ENCODE assay signal across 20 mouse cellular contexts in genomic region chrX:80800271-80800670, GRCm38 (mm10).
DNase-seq lines count a peak whose midpoint lies in the region; ATAC-seq and TF ChIP-seq lines count a peak whose summit lies in the region.
"Had no signal": no experiment of that assay in that cellular context is flagged by ENCODE, and none has a peak within 500 bp of the region (broad histone marks: within the 10 kb centered on the region; RNA-seq: fewer than 3 reads in every experiment).

No protein-coding gene starts in this region.

- no peaks in the 10 kb centered on the region for H3K79me2 ChIP-seq in myocyte (ENCODE audit: control insufficient read depth, insufficient read depth)

- H3K36me3 ChIP-seq in myocyte (ENCODE audit: control insufficient read depth, insufficient read depth) = no peaks in the 10 kb centered on the region
- H3K36me3 ChIP-seq: embryonic facial prominence, embryonic 13.5 days; heart, embryonic 13.5 days; hindbrain, embryonic 15.5 days had no signal

- H3ac ChIP-seq in myocyte (ENCODE audit: control insufficient read depth, insufficient read length) = no peak overlapping the region

- no peak for TF ChIP-seq POLR2A in myocyte (IDR thresholded peaks at IDR 0.05; ENCODE audit: insufficient read length, low read depth)

- peak; percentile 5 for DNase-seq in adrenal gland, adult 2 months
- DNase-seq in adrenal gland, adult 8-10 months = no peak
- no peak for DNase-seq in frontal cortex, postnatal 14 days (ENCODE audit: low spot score in 2 of 2)
- peak; percentile 41 for DNase-seq in right cerebral cortex, adult 18-20 months
- DNase-seq in right cerebral cortex, postnatal 25 days = no peak
- no peak for DNase-seq in cerebellum, adult 9-10 months
- DNase-seq: adrenal gland, postnatal 14 days; cerebellum, adult 2 months; cerebellum, postnatal 14 days; forebrain, postnatal 0 days; gastrocnemius, postnatal 36 days; heart, adult 11 months; heart, postnatal 36 days had no signal

- no peaks in the 10 kb centered on the region for H3K27me3 ChIP-seq in myocyte (ENCODE audit: control insufficient read depth, insufficient read depth, insufficient read length)
- H3K27me3 ChIP-seq: embryonic facial prominence, embryonic 13.5 days; forebrain, embryonic 13.5 days; heart, embryonic 13.5 days; hindbrain, embryonic 15.5 days had no signal

- no peak overlapping the region for H3K4me3 ChIP-seq in myocyte
- H3K4me3 ChIP-seq: embryonic facial prominence, embryonic 13.5 days; forebrain, embryonic 13.5 days; heart, embryonic 13.5 days; hindbrain, embryonic 15.5 days had no signal

- H3K4me2 ChIP-seq in myocyte (ENCODE audit: low read depth) = peak overlapping the region; percentile 69
- H3K4me2 ChIP-seq: embryonic facial prominence, embryonic 13.5 days; forebrain, embryonic 13.5 days; heart, embryonic 13.5 days; hindbrain, embryonic 15.5 days had no signal

- ATAC-seq in frontal cortex, adult (ENCODE audit: low TSS enrichment) = peak; percentile 93
- ATAC-seq: forebrain, embryonic 13.5 days; forebrain, postnatal 0 days; intestine, embryonic 16.5 days had no signal

TF ChIP-seq in myocyte, 11 proteins besides CTCF, POLR2A, EP300 and RAD21:
- TF ChIP-seq MAX (IDR thresholded peaks at IDR 0.05; ENCODE audit: low read depth) (no peak), SRF (IDR thresholded peaks at IDR 0.05; ENCODE audit: control insufficient read depth, insufficient read length, low read depth) (no peak), CEBPB (IDR thresholded peaks at IDR 0.05; ENCODE audit: insufficient read depth, poor library complexity, severe bottlenecking) (no peak), REST (IDR thresholded peaks at IDR 0.05; ENCODE audit: insufficient read depth, insufficient read length) (no peak), MYOG (IDR thresholded peaks at IDR 0.05; ENCODE audit: control insufficient read depth in 1 of 3, insufficient read depth in 1 of 3, insufficient read length in 2 of 3, low read depth in 2 of 3) (no peak), POLR2AphosphoS2 (IDR thresholded peaks at IDR 0.05; ENCODE audit: insufficient read length, low read depth) (no peak), TCF12 (IDR thresholded peaks at IDR 0.05; ENCODE audit: insufficient read depth, poor library complexity, severe bottlenecking) (no peak), TCF3 (IDR thresholded peaks at IDR 0.05; ENCODE audit: insufficient read length, low read depth) (no peak), MYOD1 (IDR thresholded peaks at IDR 0.05; ENCODE audit: control insufficient read depth in 1 of 3, insufficient read length in 2 of 3, low read depth in 2 of 3) (no peak), E2F4 (IDR thresholded peaks at IDR 0.05; ENCODE audit: insufficient read depth) (no peak), USF1 (IDR thresholded peaks at IDR 0.05; ENCODE audit: low read depth) (no peak)

Comparison
In these comparisons a context has a peak if more than half of its experiments do, and no peak if none do; other contexts are left out.
1. DNase-seq: peak in adrenal gland, adult 2 months (single experiment) and right cerebral cortex, adult 18-20 months (single experiment); none in adrenal gland, adult 8-10 months (single experiment), frontal cortex, postnatal 14 days (0 of 2), right cerebral cortex, postnatal 25 days (single experiment) and cerebellum, adult 9-10 months (single experiment).